Mouse (Mus musculus): ENCODE data around the gene Ndufaf2.

DNA sequence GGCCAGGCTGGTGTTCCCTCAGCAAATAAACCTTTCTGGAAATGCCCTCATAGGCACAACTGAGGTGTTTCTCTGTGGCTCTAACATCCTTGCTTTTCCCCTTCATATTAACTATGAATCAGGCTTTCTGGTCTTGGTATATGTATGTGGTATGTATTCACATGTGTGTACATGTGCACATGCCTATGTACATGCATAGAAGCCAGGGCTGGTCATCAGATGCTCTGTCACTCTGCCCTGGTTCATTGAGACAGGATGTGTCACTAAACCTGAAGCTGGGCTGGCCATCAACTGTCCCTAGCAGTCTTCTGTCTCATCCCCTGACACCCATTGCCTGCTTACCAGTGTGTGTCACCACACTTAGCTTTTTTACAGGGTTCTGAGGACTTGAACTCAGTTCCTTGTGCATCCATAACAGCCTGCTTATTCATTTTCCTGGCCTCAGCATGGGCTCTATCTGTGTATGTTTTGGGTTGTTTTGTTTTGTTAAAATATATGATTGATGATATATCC, 26.4 kb upstream of the Ndufaf2 start:
- TF ChIP-seq CTCF (IDR thresholded peaks at IDR 0.05; ENCODE audit: low read depth) (no peak), EP300 (IDR thresholded peaks at IDR 0.05; ENCODE audit: low read depth) (no peak)
